13 mouse cellular contexts compared by ENCODE assay signal in the genomic region with DNA sequence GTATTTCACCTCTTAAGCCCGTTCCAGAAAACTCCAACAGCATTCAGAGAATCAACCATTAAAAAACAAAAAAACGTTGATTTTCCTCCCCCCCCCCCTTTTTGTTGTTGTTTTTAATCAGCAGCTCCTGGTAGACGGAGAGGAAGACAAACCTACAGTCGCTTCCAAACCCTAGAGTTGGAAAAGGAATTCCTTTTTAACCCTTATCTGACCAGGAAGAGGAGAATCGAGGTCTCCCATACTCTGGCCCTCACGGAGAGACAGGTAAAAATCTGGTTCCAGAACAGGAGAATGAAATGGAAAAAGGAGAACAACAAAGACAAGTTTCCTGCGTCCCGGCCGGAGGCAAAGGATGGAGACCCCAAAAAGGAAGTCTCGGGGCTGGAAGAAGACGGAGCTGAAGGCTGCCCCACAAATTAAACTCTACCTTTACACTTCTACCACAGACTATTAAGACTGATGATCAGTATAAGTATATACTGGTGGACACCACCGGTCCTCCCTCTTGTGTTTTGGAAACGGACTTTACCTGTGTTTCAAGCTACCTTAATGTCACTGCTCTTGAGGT. TPM values are rescaled to one million over a fixed set of nuclear protein-coding genes. Genes with fewer than 3 reads are reported as not detected.
DNase-seq lines count a peak whose midpoint lies in the region; ATAC-seq lines count a peak whose summit lies in the region.
"Had no signal": no experiment of that assay in that cellular context is flagged by ENCODE, and none has a peak within 500 bp of the region (broad histone marks: within the 10 kb centered on the region; RNA-seq: fewer than 3 reads in every experiment).

No protein-coding gene starts in this region.

- peak overlapping the region; percentile 100 for H3K27ac ChIP-seq in kidney, embryonic 14.5 days (ENCODE audit: low read depth, low read length)
- H3K27ac ChIP-seq in embryonic facial prominence, embryonic 14.5 days (replicated peaks; ENCODE audit: low read depth, low read length) = no peak overlapping the region
- H3K27ac ChIP-seq in intestine, embryonic 16.5 days (ENCODE audit: low read length) = no peak overlapping the region
- H3K27ac ChIP-seq in neural tube, embryonic 13.5 days (replicated peaks) = peak overlapping the region; percentile 100
- H3K27ac ChIP-seq: lung, embryonic 15.5 days had no signal

- no peaks in the 10 kb centered on the region for H3K27me3 ChIP-seq in kidney, embryonic 14.5 days (ENCODE audit: control insufficient read depth, insufficient read depth, low read length)
- peaks cover 96% of the 10 kb centered on the region for H3K27me3 ChIP-seq in embryonic facial prominence, embryonic 14.5 days (replicated peaks; ENCODE audit: control insufficient read depth, insufficient read depth, low read length)
- H3K27me3 ChIP-seq in intestine, embryonic 16.5 days (replicated peaks; ENCODE audit: control insufficient read depth, insufficient read depth, low read length) = peaks cover 70% of the 10 kb centered on the region
- peaks cover 3% of the 10 kb centered on the region for H3K27me3 ChIP-seq in neural tube, embryonic 13.5 days

- under 1% methylated on average over 13 of the region's 13 CpGs for WGBS in kidney, embryonic 14.5 days
- 2% methylated on average over 13 of the region's 13 CpGs for WGBS in embryonic facial prominence, embryonic 14.5 days
- WGBS in intestine, embryonic 16.5 days = 6% methylated on average over 13 of the region's 13 CpGs
- 1% methylated on average over 13 of the region's 13 CpGs for WGBS in neural tube, embryonic 13.5 days

- H3K4me3 ChIP-seq in kidney, embryonic 14.5 days (ENCODE audit: low read length) = peak overlapping the region; percentile 79
- peak overlapping the region; percentile 44 for H3K4me3 ChIP-seq in embryonic facial prominence, embryonic 14.5 days (ENCODE audit: low read depth, low read length)
- H3K4me3 ChIP-seq in intestine, embryonic 16.5 days (ENCODE audit: low read length) = peak overlapping the region; percentile 60
- H3K4me3 ChIP-seq in neural tube, embryonic 13.5 days = peak overlapping the region; percentile 81

- no peaks in the 10 kb centered on the region for H3K36me3 ChIP-seq in kidney, embryonic 14.5 days (ENCODE audit: control insufficient read depth, insufficient read depth, low read length)
- H3K36me3 ChIP-seq in embryonic facial prominence, embryonic 14.5 days (ENCODE audit: control insufficient read depth, insufficient read depth, low read length) = no peaks in the 10 kb centered on the region
- no peaks in the 10 kb centered on the region for H3K36me3 ChIP-seq in intestine, embryonic 16.5 days (ENCODE audit: control insufficient read depth, insufficient read depth, low read length)
- no peaks in the 10 kb centered on the region for H3K36me3 ChIP-seq in neural tube, embryonic 13.5 days
- H3K36me3 ChIP-seq: lung, embryonic 15.5 days had no signal

- H3K9ac ChIP-seq in kidney, embryonic 14.5 days (ENCODE audit: low read depth, low read length) = peak overlapping the region; percentile 100
- H3K9ac ChIP-seq in embryonic facial prominence, embryonic 14.5 days (ENCODE audit: low read depth, low read length) = no peak overlapping the region
- peak overlapping the region; percentile 73; the same call in 1 of the 2 replicates for H3K9ac ChIP-seq in intestine, embryonic 16.5 days (ENCODE audit: low read depth, low read length)
- peak overlapping the region; percentile 100 for H3K9ac ChIP-seq in neural tube, embryonic 13.5 days
- H3K9ac ChIP-seq: lung, embryonic 15.5 days had no signal

- H3K4me1 ChIP-seq in kidney, embryonic 14.5 days (ENCODE audit: control insufficient read depth, insufficient read depth, low read length) = peaks cover 38% of the 10 kb centered on the region
- peaks cover 12% of the 10 kb centered on the region; the same call in 1 of the 2 replicates for H3K4me1 ChIP-seq in embryonic facial prominence, embryonic 14.5 days (ENCODE audit: control insufficient read depth, insufficient read depth, low read length)
- peaks cover 8% of the 10 kb centered on the region for H3K4me1 ChIP-seq in intestine, embryonic 16.5 days (ENCODE audit: control insufficient read depth, insufficient read depth, low read length)
- peaks cover 61% of the 10 kb centered on the region for H3K4me1 ChIP-seq in neural tube, embryonic 13.5 days (replicated peaks)

- no peak for DNase-seq in kidney, postnatal 14 days
- no peak for DNase-seq in embryonic facial prominence, embryonic 14.5 days (ENCODE audit: low spot score)
- no peak for DNase-seq in right cerebral cortex, adult 2 months (ENCODE audit: low spot score in 2 of 2)
- DNase-seq: cerebellum, adult 18-20 months had no signal

- peak overlapping the region; percentile 56 for H3K4me2 ChIP-seq in kidney, embryonic 14.5 days (replicated peaks; ENCODE audit: low read depth, low read length)
- peak overlapping the region; percentile 11; the same call in 1 of the 2 replicates for H3K4me2 ChIP-seq in embryonic facial prominence, embryonic 14.5 days (ENCODE audit: low read depth, low read length)
- peak overlapping the region; percentile 75 for H3K4me2 ChIP-seq in intestine, embryonic 16.5 days (ENCODE audit: low read depth, low read length)
- peak overlapping the region; percentile 69 for H3K4me2 ChIP-seq in neural tube, embryonic 13.5 days

- no peak for ATAC-seq in kidney, embryonic 14.5 days (ENCODE audit: low FRiP score, low TSS enrichment)
- ATAC-seq in embryonic facial prominence, embryonic 14.5 days (ENCODE audit: low read depth) = no peak
- ATAC-seq in intestine, embryonic 16.5 days = no peak
- no peak for ATAC-seq in neural tube, embryonic 13.5 days (ENCODE audit: low read depth)
- no peak for ATAC-seq in erythroid progenitor cell, adult 5-6 weeks (replicated peaks; ENCODE audit: low FRiP score, poor library complexity, severe bottlenecking)
- ATAC-seq: forebrain, embryonic 14.5 days had no signal

- no peaks in the 10 kb centered on the region for H3K9me3 ChIP-seq in kidney, embryonic 14.5 days (ENCODE audit: control insufficient read depth, low read length)
- no peaks in the 10 kb centered on the region for H3K9me3 ChIP-seq in embryonic facial prominence, embryonic 14.5 days (ENCODE audit: control insufficient read depth, low read length)
- no peaks in the 10 kb centered on the region for H3K9me3 ChIP-seq in intestine, embryonic 16.5 days (ENCODE audit: control insufficient read depth, low read length)
- no peaks in the 10 kb centered on the region for H3K9me3 ChIP-seq in neural tube, embryonic 13.5 days
- H3K9me3 ChIP-seq: lung, embryonic 15.5 days had no signal

RNA-seq across cellular contexts. Expression of gene Hoxd8, which starts 2.1 kb away (rescaled TPM):
- 45.0 and 45.2 TPM in 2 replicates for polyA plus RNA-seq in kidney, embryonic 14.5 days (2014; fragmentation: Nextera tagmentation; extraction: Ambion mirVana)
- polyA plus RNA-seq in embryonic facial prominence, embryonic 14.5 days (2014; fragmentation: Nextera tagmentation; extraction: Ambion mirVana) = 8.7 and 10.3 TPM in 2 replicates
- 3.1 TPM in 2 replicates for polyA plus RNA-seq in intestine, embryonic 16.5 days (2015; fragmentation: Nextera tagmentation; extraction: Ambion mirVana)
- 17.4 and 22.8 TPM in 2 replicates for polyA plus RNA-seq in neural tube, embryonic 13.5 days (2015; fragmentation: Nextera tagmentation; extraction: Ambion mirVana)
- total RNA-seq in erythroid progenitor cell, adult 5-6 weeks (2015; ENCODE audit: low replicate concordance) = not detected in 2 replicates
- not detected in 2 replicates for total RNA-seq in erythroid progenitor cell, adult 5-6 weeks (2017; ENCODE audit: low replicate concordance)
- total RNA-seq: left cerebral cortex, postnatal 10 days had no signal

RNA-seq across cellular contexts. Expression of gene Hoxd3, which starts 5.2 kb away (rescaled TPM):
- polyA plus RNA-seq in kidney, embryonic 14.5 days (2014; fragmentation: Nextera tagmentation; extraction: Ambion mirVana) = 12.3 and 12.6 TPM in 2 replicates
- 3.8 and 4.7 TPM in 2 replicates for polyA plus RNA-seq in embryonic facial prominence, embryonic 14.5 days (2014; fragmentation: Nextera tagmentation; extraction: Ambion mirVana)
- 13.4 and 15.1 TPM in 2 replicates for polyA plus RNA-seq in intestine, embryonic 16.5 days (2015; fragmentation: Nextera tagmentation; extraction: Ambion mirVana)
- 24.2 and 33.8 TPM in 2 replicates for polyA plus RNA-seq in neural tube, embryonic 13.5 days (2015; fragmentation: Nextera tagmentation; extraction: Ambion mirVana)
- total RNA-seq in erythroid progenitor cell, adult 5-6 weeks (2015; ENCODE audit: low replicate concordance) = not detected in 2 replicates
- total RNA-seq in erythroid progenitor cell, adult 5-6 weeks (2017; ENCODE audit: low replicate concordance) = not detected in 2 replicates
- total RNA-seq: heart, postnatal 25 days; left cerebral cortex, postnatal 10 days had no signal
- polyA plus RNA-seq: forebrain, embryonic 14.5 days had no signal

RNA-seq across cellular contexts. Expression of gene Hoxd4, which starts 5.3 kb away (rescaled TPM):
- 6.3 and 18.7 TPM in 2 replicates for polyA plus RNA-seq in kidney, embryonic 14.5 days (2014; fragmentation: Nextera tagmentation; extraction: Ambion mirVana)
- polyA plus RNA-seq in embryonic facial prominence, embryonic 14.5 days (2014; fragmentation: Nextera tagmentation; extraction: Ambion mirVana) = 0.63 and 0.82 TPM in 2 replicates
- 0.91 and 0.95 TPM in 2 replicates for polyA plus RNA-seq in intestine, embryonic 16.5 days (2015; fragmentation: Nextera tagmentation; extraction: Ambion mirVana)
- 6.9 and 7.2 TPM in 2 replicates for polyA plus RNA-seq in neural tube, embryonic 13.5 days (2015; fragmentation: Nextera tagmentation; extraction: Ambion mirVana)
- not detected in 2 replicates for total RNA-seq in erythroid progenitor cell, adult 5-6 weeks (2015; ENCODE audit: low replicate concordance)
- not detected in 2 replicates for total RNA-seq in erythroid progenitor cell, adult 5-6 weeks (2017; ENCODE audit: low replicate concordance)
- total RNA-seq: left cerebral cortex, postnatal 10 days had no signal
- polyA plus RNA-seq: forebrain, embryonic 14.5 days had no signal

RNA-seq across cellular contexts. Expression of gene Hoxd9, which starts 8.9 kb away (rescaled TPM):
- polyA plus RNA-seq in kidney, embryonic 14.5 days (2014; fragmentation: Nextera tagmentation; extraction: Ambion mirVana) = 36.2 and 47.9 TPM in 2 replicates
- 2.0 and 2.3 TPM in 2 replicates for polyA plus RNA-seq in embryonic facial prominence, embryonic 14.5 days (2014; fragmentation: Nextera tagmentation; extraction: Ambion mirVana)
- polyA plus RNA-seq in intestine, embryonic 16.5 days (2015; fragmentation: Nextera tagmentation; extraction: Ambion mirVana) = 1.8 and 2.5 TPM in 2 replicates
- polyA plus RNA-seq in neural tube, embryonic 13.5 days (2015; fragmentation: Nextera tagmentation; extraction: Ambion mirVana) = 27.7 and 42.7 TPM in 2 replicates
- total RNA-seq in erythroid progenitor cell, adult 5-6 weeks (2015; ENCODE audit: low replicate concordance) = not detected in 2 replicates
- total RNA-seq in erythroid progenitor cell, adult 5-6 weeks (2017; ENCODE audit: low replicate concordance) = not detected in 2 replicates
- total RNA-seq: left cerebral cortex, postnatal 10 days had no signal
- polyA plus RNA-seq: forebrain, embryonic 14.5 days had no signal

RNA-seq across cellular contexts. Expression of gene Hoxd10, which starts 14.8 kb away (rescaled TPM):
- polyA plus RNA-seq in kidney, embryonic 14.5 days (2014; fragmentation: Nextera tagmentation; extraction: Ambion mirVana) = 45.1 and 45.9 TPM in 2 replicates
- polyA plus RNA-seq in embryonic facial prominence, embryonic 14.5 days (2014; fragmentation: Nextera tagmentation; extraction: Ambion mirVana) = 0.37 and 0.45 TPM in 2 replicates
- 3.7 and 4.4 TPM in 2 replicates for polyA plus RNA-seq in intestine, embryonic 16.5 days (2015; fragmentation: Nextera tagmentation; extraction: Ambion mirVana)
- 87.2 and 132 TPM in 2 replicates for polyA plus RNA-seq in neural tube, embryonic 13.5 days (2015; fragmentation: Nextera tagmentation; extraction: Ambion mirVana)
- not detected in 2 replicates for total RNA-seq in erythroid progenitor cell, adult 5-6 weeks (2015; ENCODE audit: low replicate concordance)
- not detected in 2 replicates for total RNA-seq in erythroid progenitor cell, adult 5-6 weeks (2017; ENCODE audit: low replicate concordance)
- total RNA-seq: heart, postnatal 25 days; left cerebral cortex, postnatal 10 days had no signal
- polyA plus RNA-seq: forebrain, embryonic 14.5 days; stomach, embryonic 14.5 days had no signal

Comparison
In these comparisons a context has a peak if more than half of its experiments do, and no peak if none do; other contexts are left out.
1. H3K27ac ChIP-seq: peak in kidney, embryonic 14.5 days (single experiment) and neural tube, embryonic 13.5 days (single experiment); none in embryonic facial prominence, embryonic 14.5 days (single experiment) and intestine, embryonic 16.5 days (single experiment).
2. H3K4me2 ChIP-seq: peak in every context shown above with its lines; median percentile 75 in intestine, embryonic 16.5 days; 69 in neural tube, embryonic 13.5 days; 56 in kidney, embryonic 14.5 days; 11 in embryonic facial prominence, embryonic 14.5 days.
3. Peak in every context shown above with its lines, with median percentiles within 50 percentile points of each other: H3K4me3 ChIP-seq.